Mouse (Mus musculus): ENCODE data around the gene Nxpe4. TPM values are rescaled to one million over a fixed set of nuclear protein-coding genes. Genes with fewer than 3 reads are reported as not detected.

The Nxpe4 gene
- total RNA-seq, 2 experiments from 2014 or later: 1.7 to 4.5 TPM

DNA sequence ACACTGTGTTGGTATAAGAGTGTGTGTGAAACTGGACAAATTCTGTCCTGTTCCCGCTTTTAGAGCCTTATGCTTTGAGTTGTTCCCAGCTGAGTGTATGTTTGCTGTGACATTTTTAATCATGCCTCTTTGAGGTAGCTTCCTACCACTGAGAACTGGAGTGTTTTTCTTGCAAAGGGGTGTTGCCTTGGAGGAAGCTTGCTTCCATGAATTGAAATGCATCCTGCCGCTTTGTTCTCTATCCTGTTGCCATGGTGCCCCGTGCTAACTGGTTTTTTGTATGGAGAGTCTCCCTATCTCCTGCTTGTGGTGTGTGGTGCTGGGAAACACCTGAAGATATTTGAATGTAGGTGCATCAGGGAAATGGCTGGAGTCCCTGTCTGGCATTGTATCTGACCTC, 152.4 kb downstream of the Nxpe4 start:
- ATAC-seq (replicated peaks; ENCODE audit: poor library complexity): no peak

DNA sequence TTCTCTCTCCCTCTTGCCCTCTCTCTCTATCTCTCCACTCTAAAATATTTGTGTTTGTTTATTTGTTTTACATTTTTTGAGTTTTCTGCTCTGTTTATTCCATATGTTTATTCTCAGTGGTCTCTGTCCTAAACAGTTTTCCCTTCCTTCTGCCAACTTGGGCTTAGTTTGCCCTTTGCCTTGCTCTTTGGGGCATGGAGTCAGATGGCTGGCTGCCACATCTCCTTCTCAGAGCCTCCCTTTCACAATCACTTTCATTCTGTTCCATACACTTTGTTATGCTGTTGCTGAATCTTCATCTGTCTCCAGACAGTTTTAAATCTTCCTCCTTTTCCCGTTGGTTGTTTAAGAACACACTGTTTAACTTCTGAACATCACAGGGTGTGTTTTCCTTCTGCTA, 154.0 kb downstream of the Nxpe4 start:
- no peak for ATAC-seq (replicated peaks; ENCODE audit: poor library complexity)

GRCm38 (mm10) chr9:48326338-48326737, 164.5 kb downstream of the Nxpe4 start:
- no peak for ATAC-seq (replicated peaks; ENCODE audit: poor library complexity)

DNA sequence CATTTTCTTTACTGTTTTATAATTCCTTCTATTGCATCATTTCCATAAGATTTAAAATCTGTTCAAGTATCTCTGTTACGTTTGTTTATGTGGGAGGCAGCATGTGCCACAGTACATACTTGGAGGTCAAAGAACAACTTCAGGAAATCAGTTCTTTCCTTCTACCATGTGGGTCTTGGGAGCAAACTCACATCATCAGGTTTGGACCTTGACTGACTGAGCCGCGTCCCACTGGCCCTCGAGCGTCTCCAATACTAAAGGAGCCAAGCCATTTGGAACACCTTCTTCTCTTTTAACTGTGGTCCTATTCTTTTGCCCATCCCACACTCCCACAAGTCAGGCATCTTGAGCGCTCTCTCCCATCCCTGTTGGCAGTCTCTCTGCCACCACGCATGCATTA, 167.8 kb downstream of the Nxpe4 start:
- no peak for ATAC-seq (replicated peaks; ENCODE audit: poor library complexity)

DNA sequence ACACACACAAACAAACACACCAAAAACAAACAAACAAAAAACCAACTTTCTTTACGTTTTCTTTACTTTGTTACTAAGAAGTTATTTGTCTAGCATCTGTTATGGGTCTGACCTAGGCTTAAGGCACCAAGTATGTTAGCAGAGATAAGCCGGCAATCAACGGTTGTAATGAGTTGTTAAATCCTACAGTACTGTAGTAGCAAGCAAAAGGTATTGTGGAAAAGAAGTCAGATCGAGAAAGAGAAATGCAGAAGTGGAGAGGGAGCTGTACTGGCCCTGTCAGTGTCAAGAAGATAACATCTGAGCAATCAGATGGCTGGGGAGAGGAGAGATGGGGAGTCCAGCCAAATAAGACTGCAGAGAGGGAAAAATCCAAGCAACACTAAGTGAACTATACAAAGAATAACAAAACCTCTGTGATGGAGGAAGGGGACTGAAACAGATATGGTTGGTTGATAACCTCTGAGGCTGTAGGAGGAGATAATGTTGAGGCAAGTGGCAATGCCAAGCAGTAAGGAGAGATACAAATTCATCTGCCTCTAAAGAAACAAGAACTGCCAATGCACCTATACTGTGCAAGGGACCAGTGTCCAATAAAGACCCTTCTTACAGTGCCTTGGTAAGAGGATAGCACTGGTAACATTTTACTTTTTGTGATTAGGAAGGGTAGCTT, 177.1 kb downstream of the Nxpe4 start:
- ATAC-seq (replicated peaks; ENCODE audit: poor library complexity): peak; percentile 72

DNA sequence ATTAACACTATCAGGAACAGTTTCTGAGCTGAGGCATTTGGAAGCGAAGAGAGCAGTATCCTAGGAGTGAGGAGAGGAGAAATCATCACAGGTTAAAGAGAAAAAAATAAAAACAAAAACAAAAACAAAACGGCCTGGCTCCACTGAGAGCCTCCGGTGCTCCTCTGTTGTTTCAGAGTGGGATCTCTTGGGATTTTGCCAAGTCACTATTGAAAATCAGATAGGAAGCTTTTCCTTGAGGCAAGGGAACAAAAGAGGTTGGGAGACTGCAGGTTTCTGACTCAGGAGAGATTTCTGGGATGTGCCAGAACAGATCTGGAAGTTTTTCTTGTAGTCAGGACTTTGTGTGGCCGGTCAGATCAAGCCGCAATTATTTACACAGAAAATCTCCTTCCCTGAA, 177.7 kb downstream of the Nxpe4 start:
- ATAC-seq (replicated peaks; ENCODE audit: poor library complexity): no peak

DNA sequence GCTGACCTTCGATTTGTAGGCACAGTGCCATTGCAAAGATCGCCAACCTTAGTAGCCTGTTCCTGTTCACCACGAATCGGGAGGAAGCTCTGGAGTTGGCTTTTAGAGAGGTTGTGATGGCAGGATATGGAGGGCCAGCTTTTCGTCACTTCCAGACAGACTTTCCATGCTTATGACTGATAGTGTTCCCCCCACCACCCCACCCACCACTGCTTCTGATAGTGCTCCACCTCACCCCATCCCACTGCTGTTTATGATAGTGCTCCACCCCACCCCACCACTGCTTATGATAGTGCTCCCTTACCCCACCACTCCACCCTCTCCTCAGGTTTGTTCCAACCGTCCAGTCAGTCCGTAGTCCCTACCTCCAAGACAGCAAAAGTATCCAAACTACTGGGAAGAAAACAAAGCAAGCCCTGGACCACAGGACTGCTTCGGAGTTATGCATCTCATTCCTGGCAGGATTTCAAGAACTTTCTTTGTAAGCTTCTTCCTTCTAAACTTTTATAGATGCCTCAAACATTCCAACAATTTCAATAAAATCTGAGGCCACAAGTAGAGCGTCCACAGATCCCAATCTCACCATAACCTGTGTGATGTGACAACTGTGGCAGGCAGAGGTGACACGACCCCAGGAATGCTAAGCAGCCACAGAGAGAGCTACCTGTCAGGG, 179.0 kb downstream of the Nxpe4 start:
- peak; percentile 66 for ATAC-seq (replicated peaks; ENCODE audit: poor library complexity)

- ATAC-seq (replicated peaks; ENCODE audit: poor library complexity): no peak
These were observed 183.6 kb downstream of the Nxpe4 start for GRCm38 (mm10) chr9:48345456-48345855.

- ATAC-seq (replicated peaks; ENCODE audit: poor library complexity): no peak
These were observed 184.0 kb downstream of the Nxpe4 start for GRCm38 (mm10) chr9:48345866-48346265.

- ATAC-seq (replicated peaks; ENCODE audit: poor library complexity): no peak
These were observed 191.4 kb downstream of the Nxpe4 start, which contains the start of gene Nxpe2 for GRCm38 (mm10) chr9:48353148-48353698. Gene Nxpe2 (minus strand): TSS chr9:48353454.

- ATAC-seq (replicated peaks; ENCODE audit: poor library complexity): no peak
These were observed 192.3 kb downstream of the Nxpe4 start for GRCm38 (mm10) chr9:48354122-48354521.

DNA sequence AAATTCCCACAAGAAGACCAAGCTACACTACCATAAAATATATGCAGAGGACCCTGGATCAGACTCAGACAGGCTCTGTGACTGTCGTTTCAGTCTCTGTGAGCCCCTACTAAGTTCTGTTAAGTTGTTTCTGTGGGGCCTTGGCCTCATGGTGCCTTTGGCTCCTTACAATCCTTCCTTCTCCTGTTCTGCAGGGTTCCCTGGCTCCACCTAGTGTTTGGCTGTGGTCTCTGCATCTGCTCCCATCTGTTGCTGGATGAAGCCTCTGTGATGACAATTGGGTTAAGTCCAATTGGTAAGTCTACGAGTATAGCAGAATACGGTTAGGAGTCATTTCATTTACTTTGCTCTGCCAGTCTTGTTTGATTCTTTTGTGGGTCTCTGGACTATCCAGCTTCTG, 193.0 kb downstream of the Nxpe4 start:
- peak; percentile 84 for ATAC-seq (replicated peaks; ENCODE audit: poor library complexity)

DNA sequence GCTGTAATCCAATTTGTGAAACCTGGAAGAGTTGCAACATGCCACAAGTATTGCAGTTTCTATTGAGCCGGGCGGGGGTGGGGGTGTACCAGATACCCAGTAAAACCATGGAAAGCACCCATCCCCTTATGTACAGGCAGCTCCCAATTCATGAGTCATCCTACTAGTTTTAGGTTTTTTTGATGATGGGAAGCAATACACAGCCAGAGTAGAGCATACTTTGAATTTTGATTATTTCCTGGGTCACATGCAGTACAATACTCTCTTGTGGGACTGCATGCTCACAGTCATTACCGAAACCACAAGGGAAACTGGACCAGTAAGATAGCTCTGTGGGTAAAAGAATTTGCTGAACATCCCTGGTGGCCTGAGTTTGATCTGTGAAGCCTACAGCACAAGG, 195.3 kb downstream of the Nxpe4 start:
- peak; percentile 49 for ATAC-seq (replicated peaks; ENCODE audit: poor library complexity)

- ATAC-seq (replicated peaks; ENCODE audit: poor library complexity): no peak
These were observed 199.0 kb downstream of the Nxpe4 start for GRCm38 (mm10) chr9:48360826-48361225.

GRCm38 (mm10) chr9:48361815-48362631, 200.2 kb downstream of the Nxpe4 start:
- ATAC-seq (replicated peaks; ENCODE audit: poor library complexity): peak; percentile 90

DNA sequence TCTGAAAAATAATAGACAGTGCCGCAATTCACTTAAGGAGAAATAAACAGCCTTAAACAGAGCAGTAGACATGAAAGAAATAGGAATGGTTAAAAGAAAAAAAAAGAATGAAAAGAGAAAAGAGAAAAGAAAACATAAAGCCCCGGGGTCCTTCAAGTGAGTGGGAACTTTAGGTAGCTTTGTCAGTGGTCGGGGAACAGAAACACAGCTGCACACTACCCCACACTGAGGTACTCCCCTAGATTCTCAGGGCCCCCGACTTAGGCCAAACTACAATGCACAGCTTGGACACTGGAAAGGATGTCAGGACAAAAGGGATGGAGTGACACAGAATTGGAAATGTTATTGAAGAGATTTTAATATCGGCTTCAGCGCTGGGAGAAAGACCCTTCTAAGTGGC, 200.9 kb downstream of the Nxpe4 start:
- no peak for ATAC-seq (replicated peaks; ENCODE audit: poor library complexity)

GRCm38 (mm10) chr9:48373232-48373878, 211.5 kb downstream of the Nxpe4 start:
- ATAC-seq (replicated peaks; ENCODE audit: poor library complexity): peak; percentile 95

- ATAC-seq (replicated peaks; ENCODE audit: poor library complexity): peak; percentile 42; the same call in 1 of the 2 replicates
These were observed 212.5 kb downstream of the Nxpe4 start for GRCm38 (mm10) chr9:48374357-48374756.

- peak; percentile 48; the same call in 1 of the 2 replicates for ATAC-seq (replicated peaks; ENCODE audit: poor library complexity)
These were observed 226.6 kb downstream of the Nxpe4 start for GRCm38 (mm10) chr9:48388451-48388850.

GRCm38 (mm10) chr9:48389983-48390382, 228.2 kb downstream of the Nxpe4 start:
- ATAC-seq (replicated peaks; ENCODE audit: poor library complexity): no peak

Data from megakaryocyte progenitor cell, adult 5-6 weeks (primary cell).